Mouse (Mus musculus) erythroid progenitor cell, adult 5-6 weeks (primary cell): Measurements from ENCODE around the gene Rbfox2. TPM values are rescaled to one million over a fixed set of nuclear protein-coding genes. Genes with fewer than 3 reads are reported as not detected.

Source experiments
- ATAC-seq: replicated peaks from 2 replicates; pipeline ENCODE4 v1.8.0; 2016; ENCODE audit warnings: moderate number of reproducible peaks, mild to moderate bottlenecking, moderate TSS enrichment, inconsistent platforms; ENCODE audit not compliant: poor library complexity, low FRiP score, severe bottlenecking
- total RNA-seq, 2 experiments: library from RNA; stranded (forward) in 1 of 2; stranded (reverse) in 1 of 2; fragments of 150-400 nt in 1 of 2; fragments of 186-747, 209-891 nt in 1 of 2; gene quantifications; 2 replicates each; pipeline versions ENCODE4 v1.2.3 to v1.2.4; 2015 to 2017; ENCODE audit warnings: low replicate concordance in 2 of 2

Gene Rbfox2
- total RNA-seq, 2 experiments from 2014 or later = not detected

DNA sequence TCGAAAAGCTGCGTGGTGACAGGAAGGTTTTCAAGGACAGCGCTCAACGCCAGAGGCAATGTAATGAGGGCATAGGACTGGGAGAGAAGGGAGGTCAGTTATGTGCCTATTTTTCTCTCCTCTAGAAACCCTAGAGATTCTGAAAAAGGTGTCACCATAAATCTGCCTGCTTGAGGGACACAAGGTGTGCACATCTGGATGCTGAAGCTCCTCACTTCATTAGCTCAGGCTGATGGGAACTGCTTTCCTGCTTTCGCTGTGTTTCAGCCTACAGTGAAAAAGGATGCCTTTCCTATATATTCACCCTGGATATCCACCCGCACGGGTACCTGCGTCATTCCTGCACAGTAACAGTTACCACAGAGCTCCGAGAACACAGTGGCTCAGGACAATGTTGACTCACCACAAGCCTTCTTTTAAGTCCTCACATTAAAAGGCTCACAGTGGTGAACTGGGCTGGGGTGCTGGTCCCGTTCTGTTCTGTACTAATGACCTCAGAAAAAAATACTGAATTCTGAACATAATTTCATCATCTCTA is 152.5 kb downstream of the Rbfox2 start:
- no peak for ATAC-seq

DNA sequence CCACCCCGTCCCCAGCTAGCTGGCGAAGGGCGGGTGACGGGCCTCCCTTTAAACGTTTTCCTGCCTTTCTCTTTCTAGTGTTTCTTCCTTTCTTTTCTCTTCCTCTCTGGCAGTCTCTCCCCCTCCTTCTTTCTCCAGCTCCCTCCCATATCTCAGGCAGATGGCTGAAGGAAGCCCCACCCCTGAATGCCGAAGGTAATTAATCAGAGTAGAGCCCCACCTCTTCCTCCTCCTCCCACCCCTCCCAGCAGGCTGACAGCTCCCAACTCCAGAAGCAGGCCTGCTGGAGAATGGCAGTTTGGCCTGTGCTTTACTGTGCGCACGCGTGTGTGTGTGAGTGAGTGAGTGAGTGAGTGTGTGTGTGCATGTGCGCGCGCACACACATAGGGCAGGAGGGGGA is 153.2 kb downstream of the Rbfox2 start:
- no peak for ATAC-seq

GRCm38 (mm10) chr15:77153088-77153546 is 153.7 kb downstream of the Rbfox2 start:
- ATAC-seq = no peak

DNA sequence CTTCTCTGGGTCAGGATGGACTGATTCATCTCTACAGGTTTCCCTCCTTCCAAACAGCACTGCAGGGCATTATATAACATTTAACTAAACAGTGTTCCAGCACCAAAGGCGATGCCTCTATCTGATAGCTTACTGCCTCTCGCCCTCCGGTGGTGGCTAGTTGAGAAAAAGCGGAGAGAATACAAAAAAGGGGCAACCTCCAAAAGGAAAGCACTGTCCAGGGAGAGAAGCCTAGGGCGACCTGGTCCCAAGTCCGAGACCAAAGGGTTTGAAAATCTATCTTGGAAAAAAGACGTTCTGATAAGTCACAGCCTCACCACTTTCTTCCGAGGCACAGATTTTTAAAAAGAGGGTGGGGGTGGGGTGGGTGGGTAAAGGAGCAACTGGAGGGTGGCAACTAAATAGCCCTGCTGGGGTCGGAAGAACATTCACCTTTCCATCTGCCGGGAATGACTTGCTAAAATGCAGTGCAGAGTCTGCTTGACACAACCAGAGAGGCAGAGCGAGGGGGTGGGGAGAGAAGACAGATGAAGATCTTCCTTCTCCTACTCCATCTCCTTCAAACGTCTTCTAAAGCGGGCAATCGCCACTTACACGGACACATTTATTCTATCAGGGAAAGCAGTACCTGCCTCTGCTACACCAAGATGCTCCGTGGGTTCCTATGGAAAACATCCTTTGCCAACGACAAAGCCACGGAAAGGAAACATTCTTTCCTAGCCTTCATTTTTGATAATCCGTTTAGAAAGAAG is 154.3 kb downstream of the Rbfox2 start:
- ATAC-seq = no peak

DNA sequence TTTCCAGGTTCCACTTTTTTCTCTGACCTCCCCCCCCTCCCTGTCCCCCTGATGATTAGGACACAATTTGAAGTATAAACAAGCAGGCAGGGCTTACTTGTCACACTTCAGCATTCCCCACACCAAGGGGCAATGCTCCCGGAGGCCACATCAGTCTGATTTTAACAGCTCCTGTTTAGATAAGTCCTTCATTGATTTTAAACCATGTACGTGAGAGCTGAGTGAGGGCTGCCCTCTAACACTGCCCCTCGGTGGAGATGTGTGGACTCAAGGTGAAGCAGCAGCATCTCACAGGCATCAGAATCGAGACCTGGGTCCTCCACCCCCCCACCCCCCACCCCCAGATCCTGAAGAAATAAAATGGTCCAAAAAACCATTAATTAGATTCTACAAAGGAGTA is 155.0 kb downstream of the Rbfox2 start:
- no peak for ATAC-seq

DNA sequence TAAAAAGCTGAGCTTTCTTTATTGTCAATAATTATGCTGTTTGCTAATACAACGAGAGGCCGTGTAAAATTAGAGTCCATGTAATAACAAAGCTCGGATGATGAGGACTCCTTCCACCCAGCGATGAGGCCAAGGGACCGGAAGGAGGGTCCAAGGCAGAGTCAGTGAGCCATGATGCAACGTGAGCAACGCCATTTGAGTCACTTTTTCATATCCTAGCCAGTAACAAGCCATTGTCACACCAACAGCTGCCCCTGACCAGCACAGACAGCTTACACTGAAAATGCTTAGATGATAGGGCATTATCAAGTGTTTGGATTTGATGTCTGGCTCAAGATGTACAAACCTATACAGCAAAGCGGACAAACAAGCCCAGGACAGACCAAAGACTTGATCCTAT is 155.6 kb downstream of the Rbfox2 start:
- no peak for ATAC-seq

- no peak for ATAC-seq
Measured at GRCm38 (mm10) chr15:77150424-77150841, 156.4 kb downstream of the Rbfox2 start.

DNA sequence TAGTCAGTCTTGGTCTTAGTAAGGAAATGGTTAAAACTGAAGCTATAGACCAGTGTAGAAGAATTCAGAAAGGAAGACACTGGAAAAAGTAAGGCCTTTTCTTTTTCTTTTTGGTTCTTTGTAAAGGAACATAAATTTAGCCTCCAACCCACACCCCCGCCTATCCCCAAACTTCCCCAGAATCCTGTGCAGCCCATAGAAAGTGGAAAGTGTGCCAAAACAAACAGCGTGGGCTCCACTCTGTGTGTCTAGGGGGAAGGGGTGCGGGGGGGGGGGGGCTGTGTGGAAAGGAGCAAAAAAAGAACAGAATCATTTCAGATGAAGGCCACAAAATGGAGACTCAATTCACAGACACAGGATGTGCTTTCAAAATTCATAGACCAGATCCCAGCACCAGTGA is 156.8 kb downstream of the Rbfox2 start:
- no peak for ATAC-seq

GRCm38 (mm10) chr15:77149551-77149950 is 157.3 kb downstream of the Rbfox2 start:
- ATAC-seq = no peak

GRCm38 (mm10) chr15:77146942-77147341 is 159.9 kb downstream of the Rbfox2 start:
- ATAC-seq = no peak

- ATAC-seq = no peak
Measured at GRCm38 (mm10) chr15:77144960-77145359, 161.8 kb downstream of the Rbfox2 start.

- ATAC-seq = no peak
Measured at GRCm38 (mm10) chr15:77142787-77143186, 164.0 kb downstream of the Rbfox2 start.

DNA sequence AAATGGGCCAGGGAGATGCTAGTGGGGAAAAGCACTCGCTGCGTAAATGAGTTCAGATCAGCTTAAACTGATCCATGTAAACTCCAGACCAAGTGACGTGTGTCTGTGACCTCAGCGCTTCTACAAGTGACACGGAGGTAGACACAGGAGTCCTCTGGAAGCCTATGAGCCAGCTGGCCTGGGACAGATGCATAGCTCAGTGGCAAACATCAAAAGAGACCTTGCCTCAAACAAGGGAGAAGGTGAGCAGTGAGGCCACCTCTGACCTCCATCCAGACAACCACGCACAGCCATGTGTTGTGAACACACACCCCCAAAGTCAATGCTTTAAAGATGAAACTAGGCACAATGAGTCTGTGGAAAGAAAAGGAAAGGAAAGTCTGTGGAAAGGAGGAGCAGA is 164.5 kb downstream of the Rbfox2 start:
- ATAC-seq = no peak

GRCm38 (mm10) chr15:77141711-77142110 is 165.1 kb downstream of the Rbfox2 start:
- no peak for ATAC-seq

- ATAC-seq = no peak
Measured at GRCm38 (mm10) chr15:77138282-77138681, 168.5 kb downstream of the Rbfox2 start.

DNA sequence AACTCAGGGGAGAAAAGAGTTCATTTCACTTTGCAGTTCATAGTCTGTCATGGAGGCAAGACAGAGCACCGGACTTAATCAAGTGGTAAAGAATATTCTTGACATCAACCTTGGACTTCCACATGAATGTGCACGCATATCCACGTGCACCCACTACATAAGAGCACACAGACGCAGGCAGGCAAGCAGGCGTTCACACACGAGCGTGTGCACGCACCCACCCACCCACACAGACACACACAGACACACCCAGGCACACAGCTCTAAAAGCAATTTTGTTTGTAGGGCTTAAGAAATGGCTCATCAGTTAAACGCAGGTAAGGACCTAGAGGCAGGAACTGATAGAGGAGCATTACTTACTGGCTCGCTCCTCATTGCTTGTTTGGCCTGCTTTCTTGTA is 172.3 kb downstream of the Rbfox2 start:
- no peak for ATAC-seq

- no peak for ATAC-seq
Measured at GRCm38 (mm10) chr15:77129154-77129553, 177.7 kb downstream of the Rbfox2 start.

- ATAC-seq = no peak
Measured at GRCm38 (mm10) chr15:77127737-77128136, 179.1 kb downstream of the Rbfox2 start.

DNA sequence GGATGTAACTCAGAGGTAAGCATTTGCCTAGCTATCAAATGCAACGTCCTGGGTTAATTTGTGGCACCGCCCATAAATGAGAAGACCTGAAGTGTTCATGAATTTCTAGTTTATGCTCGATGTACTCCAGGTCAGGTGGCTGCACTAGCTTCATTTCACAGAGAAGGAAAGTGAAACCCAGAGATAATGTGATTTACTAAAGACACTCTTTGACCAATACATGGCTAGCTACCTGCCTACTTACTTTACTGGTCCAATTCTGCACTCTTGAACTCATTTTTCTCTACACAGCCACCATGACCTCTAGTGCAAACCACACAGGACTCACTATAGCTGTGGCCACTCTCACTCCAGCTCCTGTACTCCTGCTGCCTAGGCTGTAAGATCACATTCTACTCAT is 180.1 kb downstream of the Rbfox2 start:
- no peak for ATAC-seq

- ATAC-seq = no peak
Measured at GRCm38 (mm10) chr15:77124372-77125117, 182.3 kb downstream of the Rbfox2 start.

GRCm38 (mm10) chr15:77122824-77123223 is 184.0 kb downstream of the Rbfox2 start:
- ATAC-seq = no peak
